Mouse (Mus musculus) megakaryocyte, embryonic 14.5 days (primary cell): ENCODE measurements around the gene Ntrk3.

Experiments used
- FLI1 ChIP-seq: IDR thresholded peaks from 2 replicates; pipeline ENCODE4 v1.6.1; 2012; ENCODE audit warnings: low read length, inconsistent platforms, mixed read lengths
- GATA1 ChIP-seq: IDR thresholded peaks from 3 replicates; pipeline ENCODE4 v1.6.1; 2012; ENCODE audit warnings: mixed read lengths, low read length, inconsistent platforms, borderline replicate concordance

DNA sequence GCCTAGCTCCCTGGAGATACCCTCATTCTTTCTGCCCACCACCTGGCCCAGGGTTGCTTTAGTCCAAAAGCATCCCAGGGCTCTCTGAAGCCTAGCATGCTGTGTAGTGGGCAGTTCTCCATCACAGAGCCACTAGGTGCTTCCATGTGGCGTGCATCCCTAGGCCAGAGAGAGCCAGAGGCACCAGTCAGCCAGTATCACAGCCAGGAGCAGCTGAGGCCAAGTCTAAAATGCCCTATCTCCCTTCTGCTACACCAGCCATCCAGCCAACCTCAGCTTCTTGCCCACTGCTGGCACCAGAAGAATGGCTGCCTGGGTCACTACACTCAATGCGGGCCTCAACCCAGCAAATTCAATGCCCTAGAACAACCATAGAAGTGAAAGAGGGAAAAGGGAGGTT lies 56.9 kb downstream of the Ntrk3 start:
- TF ChIP-seq GATA1 (no peak), FLI1 (no peak)
